19 mouse cellular contexts compared by ENCODE assay signal in the genomic region with DNA sequence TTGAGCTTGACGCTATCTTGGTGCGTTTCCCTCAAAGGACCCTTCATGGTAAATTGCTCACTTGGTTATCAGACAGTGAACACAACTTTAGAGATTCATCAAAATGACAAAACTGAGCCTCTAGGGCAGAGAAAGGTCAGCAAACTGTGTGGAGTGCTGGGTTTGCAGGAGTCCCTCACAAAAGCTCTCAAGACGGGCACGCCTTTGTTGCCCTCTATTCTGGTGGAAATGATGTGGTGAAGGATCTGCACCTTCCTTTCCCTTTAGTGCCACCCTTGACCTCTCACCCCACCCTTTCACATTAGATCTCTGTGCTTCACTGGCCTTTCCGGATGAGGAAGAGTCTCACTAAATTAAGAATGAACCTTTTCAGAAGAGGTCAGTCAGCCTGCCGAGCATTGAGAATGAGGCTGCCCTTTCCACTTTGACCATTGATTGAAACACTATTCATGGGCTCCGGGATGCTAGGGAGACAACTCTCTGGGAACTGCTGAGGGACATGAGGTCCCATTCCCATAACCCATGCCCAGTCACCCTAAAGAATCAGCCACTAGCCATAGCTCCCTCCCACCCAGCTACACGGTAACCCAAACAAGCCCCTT.
A peak's percentile ranks its signal among the peaks of the same experiment; 100 is the strongest.
DNase-seq lines count a peak whose midpoint lies in the region; ATAC-seq lines count a peak whose summit lies in the region.
"Had no signal": no experiment of that assay in that cellular context is flagged by ENCODE, and none has a peak within 500 bp of the region (broad histone marks: within the 10 kb centered on the region; RNA-seq: fewer than 3 reads in every experiment).

No protein-coding gene starts in this region.

- DNase-seq in heart, adult 11 months: peak; percentile 70
- no peak for DNase-seq in heart, postnatal 10 days
- DNase-seq in midbrain, embryonic 11.5 days (ENCODE audit: low spot score, missing footprints): peak; percentile 84
- peak; percentile 24 for DNase-seq in embryonic facial prominence, embryonic 10.5 days (ENCODE audit: low spot score)
- peak; percentile 80 for DNase-seq in retina, embryonic 14.5 days (ENCODE audit: low spot score)
- DNase-seq in cerebellum, adult 9-10 months: no peak
- DNase-seq in left cerebral cortex, adult 8-10 months (ENCODE audit: low spot score in 2 of 2): no peak
- DNase-seq: adrenal gland, postnatal 36 days; gastrocnemius, adult 2 months; heart, postnatal 14 days; spleen, adult 18-20 months; thymus, adult 18-20 months had no signal

- no peak overlapping the region for H3K4me2 ChIP-seq in midbrain, embryonic 11.5 days
- no peak overlapping the region for H3K4me2 ChIP-seq in midbrain, embryonic 13.5 days (replicated peaks)
- H3K4me2 ChIP-seq: limb, embryonic 15.5 days; lung, embryonic 15.5 days had no signal

- H3K27ac ChIP-seq in midbrain, embryonic 11.5 days (ENCODE audit: low read depth, low read length): no peak overlapping the region
- no peak overlapping the region for H3K27ac ChIP-seq in midbrain, embryonic 13.5 days
- no peak overlapping the region for H3K27ac ChIP-seq in embryonic facial prominence, embryonic 10.5 days (replicated peaks)
- H3K27ac ChIP-seq: gastrocnemius, adult 2 months; layer of hippocampus, adult 2 months; left cerebral cortex, adult 2 months; limb, embryonic 15.5 days; lung, embryonic 15.5 days had no signal

- H3K9ac ChIP-seq in midbrain, embryonic 11.5 days (ENCODE audit: low read length): no peak overlapping the region
- H3K9ac ChIP-seq in midbrain, embryonic 13.5 days (replicated peaks): no peak overlapping the region
- H3K9ac ChIP-seq: limb, embryonic 15.5 days; lung, embryonic 15.5 days had no signal

- intact Hi-C loops in heart, postnatal 10 days (cut with DNase I): no loop called here

- no peaks in the 10 kb centered on the region; the same call in 1 of the 2 replicates for H3K27me3 ChIP-seq in midbrain, embryonic 11.5 days (ENCODE audit: control insufficient read depth, insufficient read depth, low read length)
- 0 out of 2 replicates have a peak, but pooled peaks cover 6% of the 10 kb centered on the region for H3K27me3 ChIP-seq in midbrain, embryonic 13.5 days
- peaks cover 11% of the 10 kb centered on the region for H3K27me3 ChIP-seq in embryonic facial prominence, embryonic 10.5 days (replicated peaks; ENCODE audit: low read depth, poor library complexity, severe bottlenecking)
- H3K27me3 ChIP-seq: limb, embryonic 15.5 days; lung, embryonic 15.5 days had no signal

- peak; percentile 81 for ATAC-seq in midbrain, embryonic 11.5 days (ENCODE audit: low FRiP score)
- no peak for ATAC-seq in midbrain, embryonic 13.5 days
- ATAC-seq: activated CD4-positive, CD25-positive, alpha-beta regulatory T cell, adult 4 months; intestine, embryonic 16.5 days had no signal

- no peak overlapping the region for H3K4me3 ChIP-seq in midbrain, embryonic 11.5 days (ENCODE audit: low read depth, low read length)
- H3K4me3 ChIP-seq in midbrain, embryonic 13.5 days (replicated peaks): no peak overlapping the region
- no peak overlapping the region for H3K4me3 ChIP-seq in embryonic facial prominence, embryonic 10.5 days
- H3K4me3 ChIP-seq: gastrocnemius, adult 2 months; layer of hippocampus, adult 2 months; left cerebral cortex, adult 2 months; limb, embryonic 15.5 days; lung, embryonic 15.5 days had no signal

- H3K9me3 ChIP-seq in midbrain, embryonic 11.5 days (ENCODE audit: control insufficient read depth, low read length): no peaks in the 10 kb centered on the region
- 0 out of 2 replicates have a peak, but pooled peaks cover 2% of the 10 kb centered on the region for H3K9me3 ChIP-seq in midbrain, embryonic 13.5 days
- H3K9me3 ChIP-seq in embryonic facial prominence, embryonic 10.5 days: no peaks in the 10 kb centered on the region
- H3K9me3 ChIP-seq: limb, embryonic 15.5 days; lung, embryonic 15.5 days had no signal

- 19% methylated on average over 8 of the region's 8 CpGs for WGBS in midbrain, embryonic 11.5 days
- WGBS in midbrain, embryonic 13.5 days: 16% methylated on average over 8 of the region's 8 CpGs
- WGBS in embryonic facial prominence, embryonic 10.5 days: 40% methylated on average over 8 of the region's 8 CpGs

- H3K4me1 ChIP-seq in midbrain, embryonic 11.5 days (ENCODE audit: control insufficient read depth, insufficient read depth, low read length): no peaks in the 10 kb centered on the region
- no peaks in the 10 kb centered on the region for H3K4me1 ChIP-seq in midbrain, embryonic 13.5 days (replicated peaks)
- peaks cover 20% of the 10 kb centered on the region for H3K4me1 ChIP-seq in embryonic facial prominence, embryonic 10.5 days
- H3K4me1 ChIP-seq: lung, embryonic 15.5 days had no signal

- H3K36me3 ChIP-seq in midbrain, embryonic 11.5 days (ENCODE audit: control insufficient read depth, insufficient read depth, low read length): no peaks in the 10 kb centered on the region
- H3K36me3 ChIP-seq in midbrain, embryonic 13.5 days: no peaks in the 10 kb centered on the region
- H3K36me3 ChIP-seq in embryonic facial prominence, embryonic 10.5 days (replicated peaks): no peaks in the 10 kb centered on the region
- H3K36me3 ChIP-seq: limb, embryonic 15.5 days; lung, embryonic 15.5 days had no signal

Comparison
In these comparisons a context has a peak if more than half of its experiments do, and no peak if none do; other contexts are left out.
1. DNase-seq: peak in heart, adult 11 months (single experiment), midbrain, embryonic 11.5 days (single experiment), embryonic facial prominence, embryonic 10.5 days (single experiment) and retina, embryonic 14.5 days (single experiment); none in heart, postnatal 10 days (0 of 2), cerebellum, adult 9-10 months (single experiment) and left cerebral cortex, adult 8-10 months (0 of 2).